Mouse (Mus musculus) stomach, adult 2 months (tissue): Measurements from ENCODE around the gene Vmn1r226. TPM values are rescaled to one million over a fixed set of nuclear protein-coding genes. Genes with fewer than 3 reads are reported as not detected.

ENCODE experiments used
- polyA plus RNA-seq: library from polyadenylated mRNA; depleted of rRNA; stranded (reverse); fragments of >200 nt; gene quantifications from 2 replicates; pipeline ENCODE4 v1.2.3, GENCODE M21; 2012; rRNA removed

Gene Vmn1r226
- not detected in 2 replicates for polyA plus RNA-seq

DNA sequence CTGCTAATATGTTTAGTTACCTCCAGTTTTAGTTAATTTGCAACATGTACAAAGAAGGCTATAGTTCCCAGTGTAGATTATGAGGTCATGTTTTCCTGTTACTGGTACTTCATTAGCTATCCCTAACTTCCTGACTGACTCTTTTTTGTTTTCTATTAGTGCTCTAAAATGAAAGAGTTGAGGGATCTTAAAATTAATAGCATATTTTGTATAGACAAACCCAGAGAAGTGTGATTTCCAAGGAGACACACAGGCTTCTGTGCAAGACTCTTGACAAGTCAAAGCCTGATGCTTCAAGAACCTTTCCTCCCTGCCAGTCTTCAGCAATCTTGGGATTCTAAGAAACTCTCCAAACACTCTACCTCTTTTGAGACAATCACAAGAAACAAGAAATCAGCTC is at the start of gene Vmn1r226:
TSS of gene Vmn1r226 (plus strand) at position 301 of the 400 bp plus-strand sequence.

DNA sequence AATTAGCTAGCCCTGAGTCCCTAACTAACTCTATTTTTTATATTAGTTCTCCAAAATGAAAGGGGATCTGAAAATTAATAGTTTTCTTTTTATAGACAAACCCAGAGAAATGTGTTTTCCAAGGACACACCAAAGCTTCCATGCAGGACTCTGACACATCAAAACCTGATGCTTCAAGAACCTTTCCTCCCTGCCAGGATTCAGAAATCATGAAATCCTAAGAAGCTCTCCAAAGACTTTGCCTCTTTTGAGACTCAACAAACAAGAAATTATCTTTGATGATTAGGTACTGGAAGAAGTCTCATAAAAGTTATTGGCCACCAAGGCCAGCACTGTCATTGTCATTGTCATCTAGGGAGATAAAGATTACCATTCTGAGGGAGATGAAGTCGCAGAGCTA is 46.9 kb downstream of the Vmn1r226 start, which contains the start of gene Vmn1r227:
TSS of gene Vmn1r227 (plus strand) at position 301 of the 400 bp plus-strand sequence.

Other genes starting within 250 kb of the Vmn1r226 start
- gene Vmn2r108, start 201.5 kb upstream of the Vmn1r226 start, polyA plus RNA-seq = not detected in 2 replicates
- not detected in 2 replicates for gene Vmn1r225, start 184.7 kb upstream of the Vmn1r226 start, polyA plus RNA-seq
- not detected in 2 replicates for gene Vmn2r109, start 118.1 kb upstream of the Vmn1r226 start, polyA plus RNA-seq
- gene Vmn2r110, start 86.4 kb upstream of the Vmn1r226 start, polyA plus RNA-seq = not detected in 2 replicates
- gene Fpr-rs3, start 58.0 kb upstream of the Vmn1r226 start, polyA plus RNA-seq = not detected in 2 replicates
- not detected in 2 replicates for gene Vmn1r227, start 47.0 kb downstream of the Vmn1r226 start, polyA plus RNA-seq
- gene Vmn1r228, start 103.3 kb downstream of the Vmn1r226 start, polyA plus RNA-seq = not detected in 2 replicates
- not detected in 2 replicates for gene Vmn1r229, start 128.7 kb downstream of the Vmn1r226 start, polyA plus RNA-seq
- gene Vmn1r230, start 157.6 kb downstream of the Vmn1r226 start, polyA plus RNA-seq = not detected in 2 replicates
- not detected in 2 replicates for gene Vmn1r231, start 222.2 kb downstream of the Vmn1r226 start, polyA plus RNA-seq
- gene Vmn1r232, start 236.9 kb downstream of the Vmn1r226 start, polyA plus RNA-seq = not detected in 2 replicates